Mouse (Mus musculus) kidney, postnatal 36 days (tissue): ENCODE data around the gene Ctsf.
"Not testable (repeated sequence)": the region's sequence is repeated elsewhere in the genome, so short reads cannot be mapped to it uniquely, and the experiment has no call there.

Experiments
- DNase-seq, 2 experiments: peaks; one replicate each; pipeline ENCODE4 v3.0.0; 2021 to 2022; ENCODE audit warnings: mixed read lengths in 2 of 2

Gene Ctsf

DNA sequence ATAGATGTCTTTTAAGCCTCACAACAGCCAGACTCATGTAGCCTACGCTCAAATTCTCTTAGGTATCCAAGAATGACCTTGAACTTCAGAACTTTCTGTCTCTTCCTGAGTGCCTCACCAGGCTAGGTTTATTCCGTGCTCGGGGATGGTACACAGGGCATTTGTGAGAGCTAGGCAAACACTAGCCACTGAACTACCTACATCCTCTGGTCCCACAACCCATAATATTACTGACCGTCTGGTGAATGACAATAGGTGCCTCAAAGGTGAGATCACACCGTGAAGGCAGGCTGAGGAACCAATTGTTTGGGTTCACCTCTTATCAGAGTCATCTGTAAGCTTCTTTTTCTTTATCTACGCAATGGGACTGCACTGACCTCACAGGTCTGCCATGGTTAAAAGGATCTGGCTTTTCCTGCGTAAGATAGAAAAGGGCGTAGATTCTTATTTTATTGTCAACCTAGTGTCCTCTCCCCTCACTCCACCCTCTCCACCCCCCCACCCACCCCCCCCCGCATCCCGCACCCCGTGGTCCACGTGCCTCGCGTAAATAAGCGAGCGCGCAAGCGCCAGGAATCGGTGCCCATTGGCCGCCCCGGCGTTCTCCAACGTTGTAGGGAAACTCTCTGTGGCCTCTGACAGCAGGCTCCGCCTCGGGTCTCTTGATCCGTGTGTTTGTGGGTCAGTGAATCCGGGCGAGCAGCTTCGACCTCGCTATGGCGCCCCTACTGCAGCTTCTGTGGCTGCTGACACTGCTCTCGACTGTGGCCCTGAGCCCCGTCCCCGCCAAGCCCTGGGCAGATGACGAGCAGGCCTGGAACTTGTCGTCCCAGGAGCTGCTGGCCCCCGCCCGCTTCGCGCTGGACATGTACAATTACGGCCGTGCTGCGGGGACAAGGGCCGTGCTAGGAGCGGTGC lies at the start of gene Ctsf:
Gene Ctsf (plus strand): TSS at position 579 of the 918 bp plus-strand sequence.
- DNase-seq: peak; percentile 95 to 97

DNA sequence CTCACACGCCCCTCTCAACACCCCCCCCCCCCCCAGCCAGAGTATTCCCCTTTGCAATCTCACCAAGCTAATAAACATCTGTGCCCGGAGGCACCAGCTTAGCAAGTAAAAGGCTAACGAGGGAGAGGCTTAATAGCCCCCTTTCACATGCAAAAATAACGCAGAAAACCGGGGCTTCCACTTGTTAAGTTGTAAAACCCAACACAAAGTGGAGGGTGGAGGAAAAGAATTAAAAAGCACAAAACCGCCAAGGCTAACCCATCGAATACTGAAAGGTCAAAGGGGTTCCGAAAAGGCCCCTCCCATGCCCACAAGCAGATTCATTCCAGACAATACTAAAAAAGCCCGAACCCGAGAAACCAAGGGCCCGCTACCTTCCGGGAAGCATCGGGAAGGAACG lies 44.6 kb upstream of the Ctsf start:
- DNase-seq: no peak

DNA sequence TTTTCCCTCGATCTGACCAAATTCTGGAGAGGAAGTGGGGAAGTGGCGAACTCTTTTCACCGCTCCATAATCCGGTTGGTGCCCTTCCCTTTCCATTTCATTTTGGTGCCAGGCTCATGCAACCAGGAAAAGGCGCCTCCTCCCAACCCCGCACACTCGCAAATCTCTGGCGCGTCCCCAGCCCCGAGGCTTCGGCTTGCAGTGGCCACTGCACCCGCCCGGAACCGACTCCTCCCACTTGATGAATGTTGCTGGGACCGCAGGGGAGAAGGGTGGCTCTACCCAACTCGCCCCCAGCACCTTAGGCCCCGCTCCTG lies 44.2 kb upstream of the Ctsf start:
- no peak for DNase-seq

DNA sequence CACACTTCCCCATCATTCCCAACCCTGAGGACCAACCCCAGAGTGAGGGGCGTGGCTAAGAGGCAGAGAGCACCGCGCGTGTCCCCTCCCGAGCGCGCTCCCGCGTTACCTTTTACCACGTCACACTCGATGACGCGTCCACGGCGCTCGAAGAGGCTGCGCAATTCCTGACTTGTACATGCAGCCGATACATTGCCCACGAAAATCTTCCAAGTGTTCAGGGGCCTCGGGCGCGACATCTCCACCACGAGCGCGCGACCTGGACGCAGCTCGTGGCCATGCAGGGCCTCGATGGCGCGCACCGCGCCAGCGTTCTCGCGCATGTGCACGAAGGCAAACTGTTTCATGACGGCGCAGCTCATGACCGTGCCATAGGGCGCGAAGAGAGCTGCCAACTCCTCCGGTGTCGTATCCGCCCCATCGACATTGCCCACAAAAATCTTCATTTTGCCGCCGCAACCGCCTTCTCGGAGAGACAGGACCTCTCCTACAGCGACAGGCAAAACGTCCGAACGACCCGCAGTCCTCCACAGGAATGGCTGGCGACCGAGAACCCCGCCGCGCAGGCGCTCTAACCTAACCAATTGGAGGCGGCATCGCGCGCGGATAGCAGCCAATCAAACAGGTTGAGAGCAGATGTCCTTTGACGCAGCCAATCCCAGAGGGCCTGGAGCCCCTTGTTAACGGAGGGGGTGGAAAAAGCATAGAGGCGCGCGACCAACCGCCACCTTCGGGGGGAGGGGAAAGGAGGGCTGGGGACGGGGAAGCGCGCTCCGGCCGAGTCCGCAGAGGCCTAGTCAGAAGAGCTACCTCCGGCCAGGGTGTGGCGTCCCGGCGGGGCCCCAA lies 43.6 kb upstream of the Ctsf start, which contains the start of the genes Gm21992 and Rbm14:
Gene Gm21992 (minus strand): TSS at position 550 of the 846 bp plus-strand sequence.
Gene Rbm14 (minus strand): TSS at position 572 of the 846 bp plus-strand sequence.
- peak; percentile 97 to 99 for DNase-seq

DNA sequence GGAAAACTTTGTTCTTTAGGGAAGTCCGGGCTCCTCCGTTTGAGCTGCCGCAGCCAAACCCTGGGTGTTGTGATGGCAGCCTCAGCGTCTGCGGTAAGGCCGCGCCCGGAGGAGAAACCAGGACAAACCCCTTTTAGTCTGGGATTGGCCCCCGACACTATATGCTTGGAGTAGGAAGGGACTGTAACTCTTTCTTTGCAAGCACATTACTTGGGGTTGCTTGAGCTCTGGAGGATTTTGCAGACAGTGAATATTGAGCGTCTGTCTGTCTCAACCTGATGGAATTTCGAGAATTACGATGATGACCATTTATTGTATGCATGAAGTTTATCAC lies 43.1 kb upstream of the Ctsf start:
- no peak for DNase-seq

DNA sequence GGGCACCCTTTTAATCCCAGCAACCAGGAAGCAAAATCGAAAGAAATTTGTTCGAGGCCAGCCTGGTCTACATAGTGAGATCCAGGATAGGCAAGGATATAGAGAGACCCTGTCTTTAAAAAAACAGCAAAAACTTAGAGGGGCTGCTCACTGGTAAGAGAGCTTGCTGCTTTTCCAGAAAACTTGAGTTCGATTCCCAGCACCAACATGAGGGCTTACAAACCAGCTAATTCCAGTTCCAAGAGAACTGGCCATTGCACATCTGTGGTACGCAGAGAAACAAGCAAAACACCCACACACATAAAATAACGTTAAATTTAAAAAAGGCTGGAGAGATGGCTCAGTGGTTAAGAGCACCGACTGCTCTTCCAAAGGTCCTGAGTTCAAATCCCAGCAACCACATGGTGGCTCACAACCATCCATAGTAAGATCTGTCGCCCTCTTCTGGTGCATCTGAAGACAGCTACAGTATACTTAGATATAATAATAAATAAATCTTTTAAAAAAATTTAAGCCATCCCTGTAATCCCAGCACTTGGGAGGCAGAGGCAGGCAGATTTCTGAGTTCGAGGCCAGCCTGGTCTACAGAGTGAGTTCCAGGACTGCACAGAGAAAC lies 42.5 kb upstream of the Ctsf start:
- not testable (repeated sequence) for DNase-seq

DNA sequence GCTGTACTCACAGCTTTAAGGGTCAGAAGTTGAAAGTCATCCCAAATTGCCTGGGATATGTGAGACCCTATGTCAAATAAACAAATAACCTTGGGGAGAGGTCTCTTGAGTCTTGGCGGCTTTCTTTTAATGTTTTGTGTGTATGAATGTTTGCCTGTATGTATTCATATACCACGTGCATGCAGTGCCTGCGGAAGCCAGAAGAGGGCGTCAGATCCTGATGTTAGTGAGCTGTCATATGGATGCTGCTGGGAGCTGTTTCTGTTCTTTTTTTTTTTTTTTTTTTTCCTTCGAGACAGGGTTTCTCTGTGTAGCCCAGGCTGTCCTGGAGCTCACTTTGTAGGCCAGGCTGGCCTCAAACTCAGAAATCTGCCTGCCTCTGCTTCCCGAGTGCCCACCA lies 41.9 kb upstream of the Ctsf start:
- DNase-seq: peak in 1 of 2 experiments; percentile 67

DNA sequence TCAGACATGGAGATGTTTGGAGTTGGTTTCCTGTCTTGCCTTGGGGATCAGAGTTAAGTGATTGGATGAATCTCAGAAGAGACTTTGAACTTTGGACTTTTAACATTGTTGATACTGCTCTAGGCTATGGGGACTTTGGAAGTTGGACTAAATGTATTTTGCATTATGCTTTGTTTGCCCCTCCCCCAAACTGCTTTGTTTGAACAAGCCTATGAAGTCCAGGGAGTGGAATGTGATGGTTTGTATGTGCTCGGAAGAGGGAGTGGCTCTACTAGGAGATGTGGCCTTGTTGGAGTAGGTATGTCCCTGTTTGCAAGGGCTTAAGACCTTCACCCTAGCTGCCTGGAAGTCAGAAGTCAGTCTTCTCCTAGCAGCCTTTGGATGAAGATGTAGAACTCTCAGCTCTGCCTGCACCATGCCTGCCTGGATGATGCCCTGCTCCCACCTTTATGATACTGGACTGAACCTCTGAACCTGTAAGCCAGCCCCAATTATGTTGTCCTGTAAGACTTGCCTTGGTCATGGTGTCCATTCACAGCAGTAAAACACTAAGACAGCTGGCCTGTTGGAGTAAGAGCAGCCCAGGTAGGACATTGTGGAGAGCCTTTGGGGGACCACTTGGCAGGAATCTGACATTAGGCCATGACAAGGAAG lies 37.6 kb upstream of the Ctsf start:
- no peak for DNase-seq

DNA sequence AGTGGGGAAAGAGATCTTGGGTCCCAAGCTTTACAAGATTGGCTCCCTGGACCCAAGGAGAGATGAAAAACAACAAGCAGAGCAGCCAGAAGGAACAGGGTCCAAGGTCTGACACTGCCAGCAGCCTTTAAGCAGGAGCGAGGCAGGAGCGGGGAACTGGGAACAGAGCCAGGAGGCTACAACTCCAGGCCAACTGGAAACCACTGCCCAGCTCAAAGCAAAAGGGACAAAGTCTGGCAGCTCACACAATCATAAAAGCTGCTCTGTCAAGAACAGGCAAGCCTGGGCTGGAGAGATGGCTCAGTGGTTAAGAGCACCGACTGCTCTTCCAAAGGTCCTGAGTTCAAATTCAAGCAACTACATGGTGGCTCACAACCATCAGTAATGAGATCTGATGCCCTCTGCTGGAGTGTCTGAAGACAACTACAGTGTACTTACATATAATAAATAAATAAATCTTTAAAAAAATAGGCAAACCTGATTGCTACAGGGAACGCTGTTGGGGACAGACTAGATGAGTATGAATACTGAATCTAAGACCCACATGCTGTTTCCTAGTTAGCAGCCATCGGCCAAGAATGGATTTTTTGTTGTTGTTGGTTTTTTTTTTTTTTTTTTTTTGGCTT lies 34.1 kb upstream of the Ctsf start:
- peak; percentile 93 to 97 for DNase-seq

DNA sequence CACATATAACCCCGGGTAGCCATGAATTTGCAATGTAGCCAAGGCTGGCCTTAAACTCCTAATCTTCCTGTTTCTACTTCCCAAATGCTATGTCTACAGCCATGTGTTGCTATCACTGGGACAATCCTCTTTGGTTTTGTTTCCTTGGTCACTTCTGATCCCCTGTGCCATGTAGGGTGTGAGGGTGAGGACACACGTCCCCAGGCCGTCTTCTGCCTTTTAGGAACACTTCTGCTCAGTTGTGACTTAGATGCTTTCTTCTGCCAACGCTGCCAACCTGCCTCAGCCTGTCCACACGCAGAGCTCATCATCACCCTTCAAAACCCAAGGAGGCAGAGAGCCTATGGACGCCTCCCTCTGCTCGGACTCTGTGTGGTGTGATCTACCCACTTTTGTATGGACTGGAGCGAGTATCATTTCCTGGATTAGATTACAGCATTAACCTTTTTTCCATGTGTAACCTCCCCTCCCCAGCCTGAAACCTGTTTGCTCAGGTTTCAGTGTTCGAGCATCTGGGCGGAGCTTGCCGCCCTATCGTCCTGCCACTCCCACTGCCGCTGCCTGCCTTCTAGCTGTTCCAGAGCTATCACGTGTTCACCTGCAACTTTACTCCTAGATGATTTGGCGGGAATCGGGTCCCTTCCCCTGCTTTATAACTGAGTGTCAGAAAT lies 26.4 kb upstream of the Ctsf start:
- peak; percentile 73 to 79 for DNase-seq

DNA sequence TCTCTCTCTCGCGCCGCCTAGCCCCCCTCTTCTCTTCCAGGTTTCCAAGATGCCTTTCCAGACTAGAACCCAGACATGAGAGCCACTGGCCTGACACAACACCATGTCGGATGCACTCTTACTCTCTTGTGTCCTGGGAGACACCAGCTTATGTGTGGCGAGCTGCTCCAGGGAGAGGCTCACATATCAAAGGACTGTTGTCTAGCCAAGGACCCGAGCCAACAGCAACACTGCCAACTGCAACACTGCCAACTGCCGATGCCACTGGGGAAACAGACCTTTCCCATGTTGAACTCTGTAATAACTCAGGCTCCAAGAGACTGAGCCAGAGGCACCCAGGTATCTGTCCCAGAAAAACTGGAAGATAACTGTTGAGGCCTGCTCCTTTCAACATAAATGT lies 25.8 kb upstream of the Ctsf start:
- DNase-seq: peak; percentile 66 to 76

DNA sequence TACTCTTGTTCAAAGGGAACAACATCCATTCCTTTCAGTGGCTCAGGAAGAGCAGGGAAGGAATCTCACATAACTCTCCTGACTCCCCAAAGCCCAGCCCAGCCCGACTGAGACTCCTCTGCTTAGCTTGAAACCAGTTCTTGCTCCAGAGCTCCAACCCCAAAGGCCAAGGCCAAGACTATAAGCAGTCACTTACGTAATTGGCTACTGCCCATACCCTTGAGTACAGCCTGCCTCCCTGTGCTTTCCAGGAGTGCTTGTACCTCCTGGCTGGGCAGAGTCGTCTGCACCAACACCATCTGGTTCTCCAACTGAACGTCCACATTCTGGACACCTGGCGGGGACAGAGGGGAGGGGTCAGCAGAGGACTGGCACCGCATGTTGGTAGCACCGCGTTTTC lies 21.0 kb upstream of the Ctsf start:
- DNase-seq: no peak

DNA sequence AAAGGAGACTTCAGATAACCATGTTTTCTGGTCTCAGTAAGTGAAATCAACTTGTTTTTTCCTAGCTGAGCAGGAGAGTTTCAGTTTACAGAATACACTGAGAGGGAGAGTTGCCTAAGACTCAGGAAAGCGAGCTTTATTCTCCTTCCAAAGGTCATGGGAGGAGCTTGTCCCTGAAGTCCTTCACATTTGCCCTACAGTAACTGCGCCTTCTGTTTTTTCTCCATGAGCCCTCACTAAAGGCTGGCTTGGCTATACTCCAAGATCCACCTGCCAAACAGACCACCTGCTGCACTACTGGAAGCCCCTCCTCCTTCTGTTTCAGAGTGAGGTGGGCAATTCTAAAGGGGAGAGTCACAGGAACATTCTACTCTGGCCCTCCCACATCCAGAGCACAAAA lies 18.8 kb upstream of the Ctsf start:
- peak; percentile 52 to 72 for DNase-seq

DNA sequence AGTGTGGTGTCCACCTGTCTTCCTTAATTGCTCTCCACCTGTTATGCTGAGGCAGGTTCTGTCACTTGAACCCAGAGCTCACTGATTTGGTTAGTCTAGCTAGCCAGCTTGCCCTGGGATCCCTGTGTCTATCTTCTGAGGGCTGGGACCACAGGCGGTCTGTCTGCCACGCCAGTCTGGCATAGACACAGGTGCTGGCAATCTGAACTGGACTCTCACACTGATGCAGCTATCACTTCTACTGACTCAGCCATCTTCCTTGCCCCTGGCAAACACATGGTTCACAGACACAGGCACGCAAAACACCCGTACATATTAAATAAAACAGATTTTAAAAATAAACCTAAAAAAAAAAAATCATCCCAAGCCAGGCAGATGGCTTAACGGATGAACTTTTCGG lies 17.9 kb upstream of the Ctsf start:
- peak in 1 of 2 experiments; percentile 25 for DNase-seq

DNA sequence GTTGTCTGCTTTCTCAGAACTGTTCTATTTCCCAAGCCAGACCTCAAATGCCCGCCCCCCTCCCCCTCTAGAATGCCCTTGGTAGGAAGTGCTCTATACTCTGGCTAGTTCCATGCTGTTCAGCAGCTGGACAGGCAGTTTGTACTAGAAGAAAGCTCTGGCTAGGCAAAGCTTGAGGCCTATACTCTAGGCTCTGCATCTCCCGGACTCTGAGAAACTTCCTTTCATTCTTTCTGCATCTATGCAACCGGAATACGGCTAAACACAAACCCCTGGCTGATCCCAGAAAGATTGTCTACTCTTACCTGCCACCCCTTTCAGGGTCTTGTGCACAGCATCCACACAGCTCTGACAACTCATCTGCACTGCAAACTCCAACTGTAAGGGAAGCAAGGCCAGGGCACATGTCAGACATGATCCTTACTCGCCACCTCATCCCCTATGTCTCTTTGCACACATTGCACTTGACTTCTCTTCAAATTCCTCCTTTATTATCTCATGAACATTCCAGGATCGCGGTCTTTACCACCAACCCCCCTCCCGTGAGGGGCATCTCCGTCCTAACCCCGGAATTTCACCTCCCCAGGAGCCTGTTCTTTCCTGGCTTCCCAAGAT lies 16.3 kb upstream of the Ctsf start:
- DNase-seq: no peak

DNA sequence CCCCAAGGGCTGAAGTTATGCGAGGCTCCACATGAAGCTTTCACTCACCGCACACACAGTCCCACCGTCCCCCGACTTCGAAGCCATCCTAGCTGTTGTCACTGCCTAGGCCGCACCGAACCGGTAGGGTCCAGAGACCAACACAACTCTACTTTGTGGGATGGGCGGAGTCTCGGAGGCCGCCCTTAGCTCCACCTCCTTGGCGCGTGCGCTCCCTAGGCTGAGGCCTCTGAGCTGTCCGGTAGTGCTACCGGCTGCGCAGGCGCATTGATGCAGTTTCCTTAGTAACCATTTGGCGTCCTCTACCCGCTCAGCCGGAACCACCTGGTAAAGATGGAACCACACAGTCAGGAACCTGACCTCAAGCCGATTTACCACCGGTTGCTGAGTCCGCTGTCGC lies 15.8 kb upstream of the Ctsf start, which contains the start of the genes Ccs and Ccdc87:
Gene Ccs (minus strand): TSS at position 184 of the 400 bp plus-strand sequence.
Gene Ccdc87 (plus strand): TSS at position 218 of the 400 bp plus-strand sequence.
- DNase-seq: peak; percentile 99

DNA sequence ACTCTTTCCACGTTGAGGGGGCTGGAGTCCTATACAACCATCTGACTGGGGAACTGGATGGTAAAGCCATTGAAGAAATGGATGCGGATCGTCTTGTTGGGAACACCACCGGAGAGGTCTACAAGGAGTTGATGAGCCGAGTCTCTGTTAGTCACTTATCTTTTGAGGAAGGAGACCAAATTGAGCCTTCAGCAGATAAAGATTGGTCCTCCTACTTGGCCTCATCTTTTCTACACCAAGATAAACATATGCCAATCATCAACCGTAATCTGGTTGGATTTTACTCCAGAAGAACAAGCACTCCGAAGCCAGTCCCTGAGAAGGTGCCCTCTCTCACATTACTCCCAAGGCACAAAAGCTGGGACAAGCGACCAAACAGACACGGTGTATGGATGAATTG lies 14.1 kb upstream of the Ctsf start:
- no peak for DNase-seq

DNA sequence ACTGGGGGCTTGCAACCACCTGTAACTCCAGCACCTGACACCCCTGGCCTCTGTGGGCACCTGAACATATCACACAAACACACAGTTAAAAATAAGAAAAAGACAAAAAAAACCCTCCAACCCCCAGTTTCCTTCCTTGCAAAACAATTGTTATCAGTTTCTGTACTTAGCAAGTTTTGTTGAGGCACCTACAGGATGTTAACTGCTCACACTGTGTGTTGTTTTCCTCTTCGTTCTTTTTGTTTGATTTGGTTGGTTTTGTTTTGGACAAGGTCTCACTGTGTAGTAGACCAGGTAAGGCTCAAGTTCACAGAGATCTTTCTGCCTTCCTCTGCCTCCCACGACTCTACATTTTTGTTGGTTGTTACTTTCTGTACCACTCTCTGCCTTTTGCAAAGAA lies 12.3 kb upstream of the Ctsf start:
- no peak for DNase-seq

DNA sequence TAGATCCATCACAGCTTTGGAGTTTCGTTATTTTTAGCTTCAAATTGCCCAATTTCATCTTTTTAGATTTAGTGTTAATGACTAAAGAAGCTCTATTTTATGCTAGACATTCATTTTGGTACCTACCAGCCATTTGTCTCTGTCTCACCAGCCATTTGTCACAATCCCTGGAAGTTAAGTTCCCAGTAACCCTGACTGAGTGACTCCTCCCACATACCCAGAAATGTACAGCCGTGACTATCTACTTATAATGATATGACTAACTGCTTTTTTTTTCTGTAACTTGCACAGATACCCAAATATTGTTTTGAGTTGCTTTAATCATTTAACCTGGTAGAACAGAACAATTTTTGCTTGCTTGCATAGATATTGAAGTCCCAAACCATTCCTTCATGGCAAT lies 9.1 kb upstream of the Ctsf start:
- no peak for DNase-seq

DNA sequence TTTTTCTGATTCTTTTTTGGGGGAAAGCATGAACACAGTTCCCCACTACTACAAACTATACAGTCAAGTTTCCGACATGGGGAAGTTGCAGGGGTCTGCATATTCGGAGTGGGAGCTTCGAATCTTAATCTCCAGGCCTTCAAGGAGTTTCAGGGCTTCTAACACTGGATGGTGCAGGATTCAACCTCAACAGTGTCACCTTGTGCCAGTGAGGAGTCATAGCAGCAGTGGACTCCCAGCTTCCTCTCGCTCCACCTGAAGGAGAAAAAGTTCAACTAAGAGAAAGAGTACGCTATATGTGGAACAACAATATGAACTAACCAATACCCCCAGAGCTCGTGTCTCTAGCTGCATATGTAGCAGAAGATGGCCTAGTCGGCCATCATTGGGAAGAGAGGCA lies 7.4 kb upstream of the Ctsf start:
- DNase-seq: peak; percentile 52 to 62

DNA sequence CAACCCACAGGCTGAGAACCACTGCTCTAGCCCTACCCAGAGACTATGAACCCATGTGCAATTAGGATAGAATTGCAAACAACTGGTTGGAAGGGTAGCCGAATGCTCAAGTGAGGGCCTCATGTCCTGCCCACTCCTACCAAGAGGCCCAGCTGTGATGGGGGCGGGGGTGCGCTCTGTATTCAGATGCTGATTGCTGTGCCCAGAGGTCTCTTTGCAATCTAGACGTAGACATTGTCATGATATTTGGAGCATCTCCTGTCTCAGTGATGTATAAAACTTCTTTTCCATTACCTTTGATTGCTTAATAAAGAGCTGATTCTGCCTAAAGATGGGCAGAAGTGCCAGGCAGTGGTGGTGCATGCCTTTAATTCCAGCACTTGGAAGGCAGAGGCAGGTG lies 5.1 kb upstream of the Ctsf start:
- no peak for DNase-seq
